In the genomic region with DNA sequence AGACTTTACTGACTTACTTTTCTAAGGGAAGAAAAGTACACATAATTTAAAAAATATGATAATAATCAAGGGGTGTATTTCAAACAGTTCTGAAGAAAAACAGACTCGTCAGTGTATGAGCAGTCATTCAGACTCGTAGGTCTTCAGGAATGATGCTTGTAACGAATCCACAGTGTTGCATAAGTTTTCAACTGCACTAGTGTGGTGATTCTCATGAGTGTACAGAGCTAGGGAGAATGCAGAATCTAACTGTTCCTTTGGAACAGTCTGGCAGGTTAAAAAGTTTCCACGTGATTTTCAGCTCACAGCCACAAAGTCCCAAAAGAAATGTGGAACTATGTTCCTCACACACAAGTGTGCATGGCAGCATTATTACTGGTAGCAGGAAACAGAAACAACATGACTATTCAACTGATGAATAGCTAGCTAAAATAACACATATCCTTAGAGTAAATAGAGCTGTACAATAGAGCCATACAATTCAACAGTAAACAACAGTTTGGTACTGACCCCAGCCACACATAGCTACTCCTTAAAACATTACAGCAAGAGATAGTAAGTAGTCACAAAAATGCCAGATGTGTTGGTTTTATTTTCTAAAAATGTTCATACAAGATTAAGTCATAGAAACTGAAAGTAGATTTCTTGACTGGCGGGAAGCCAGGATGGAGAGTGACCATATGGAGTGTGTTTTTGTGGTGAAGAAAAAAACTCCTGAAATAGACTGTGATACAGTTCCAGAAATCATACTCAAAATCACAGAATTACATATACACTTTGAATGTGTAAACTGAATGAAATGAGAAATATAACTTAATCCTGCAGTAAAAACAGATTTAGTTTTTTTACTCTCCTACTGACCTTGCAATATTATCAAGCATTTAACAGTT, we compare ENCODE assay signal across 10 mouse cellular contexts.
DNase-seq lines count a peak whose midpoint lies in the region; ATAC-seq and TF ChIP-seq lines count a peak whose summit lies in the region.
"Had no signal": no experiment of that assay in that cellular context is flagged by ENCODE, and none has a peak within 500 bp of the region (broad histone marks: within the 10 kb centered on the region; RNA-seq: fewer than 3 reads in every experiment).

No protein-coding gene starts in this region.

- no peaks in the 10 kb centered on the region for H3K36me3 ChIP-seq in forebrain, embryonic 14.5 days (ENCODE audit: control insufficient read depth, insufficient read depth, low read length)
- H3K36me3 ChIP-seq in forebrain, embryonic 10.5 days (replicated peaks), result no peaks in the 10 kb centered on the region
- no peaks in the 10 kb centered on the region for H3K36me3 ChIP-seq in stomach, embryonic 14.5 days (ENCODE audit: control insufficient read depth, insufficient read depth, low read length)
- no peaks in the 10 kb centered on the region for H3K36me3 ChIP-seq in stomach, postnatal 0 days (ENCODE audit: control insufficient read depth, insufficient read depth, low read length)

- H3K4me1 ChIP-seq in forebrain, embryonic 14.5 days (ENCODE audit: control insufficient read depth, insufficient read depth, low read length), result no peaks in the 10 kb centered on the region
- no peaks in the 10 kb centered on the region for H3K4me1 ChIP-seq in forebrain, embryonic 10.5 days
- no peaks in the 10 kb centered on the region for H3K4me1 ChIP-seq in stomach, embryonic 14.5 days (ENCODE audit: control insufficient read depth, insufficient read depth, low read length)
- no peaks in the 10 kb centered on the region for H3K4me1 ChIP-seq in stomach, postnatal 0 days (replicated peaks; ENCODE audit: control insufficient read depth, insufficient read depth)

- no peak overlapping the region for H3K4me3 ChIP-seq in forebrain, embryonic 14.5 days (ENCODE audit: low read depth, low read length)
- no peak overlapping the region for H3K4me3 ChIP-seq in forebrain, embryonic 10.5 days
- no peak overlapping the region for H3K4me3 ChIP-seq in stomach, embryonic 14.5 days (ENCODE audit: low read depth, low read length)
- H3K4me3 ChIP-seq in stomach, postnatal 0 days (ENCODE audit: low read depth, low read length), result no peak overlapping the region

- no peaks in the 10 kb centered on the region for H3K27me3 ChIP-seq in forebrain, embryonic 14.5 days (replicated peaks; ENCODE audit: control insufficient read depth, insufficient read depth, low read length)
- H3K27me3 ChIP-seq in forebrain, embryonic 10.5 days (ENCODE audit: poor library complexity, severe bottlenecking), result no peaks in the 10 kb centered on the region
- H3K27me3 ChIP-seq in stomach, embryonic 14.5 days (ENCODE audit: control insufficient read depth, insufficient read depth, low read length), result no peaks in the 10 kb centered on the region
- H3K27me3 ChIP-seq in stomach, postnatal 0 days (ENCODE audit: control insufficient read depth, insufficient read depth, low read length), result no peaks in the 10 kb centered on the region
- H3K27me3 ChIP-seq: CH12.LX had no signal

- TF ChIP-seq CTCF in stomach, postnatal 0 days (IDR thresholded peaks at IDR 0.05; ENCODE audit: low read depth), result no peak

- H3K4me2 ChIP-seq in forebrain, embryonic 14.5 days (ENCODE audit: low read length), result no peak overlapping the region
- H3K4me2 ChIP-seq in stomach, embryonic 14.5 days (replicated peaks; ENCODE audit: low read depth, low read length), result no peak overlapping the region
- no peak overlapping the region for H3K4me2 ChIP-seq in stomach, postnatal 0 days (replicated peaks; ENCODE audit: low read depth)

- WGBS in forebrain, embryonic 14.5 days, result 77% methylated on average over 5 of the region's 5 CpGs
- WGBS in forebrain, embryonic 10.5 days, result 87% methylated on average over 5 of the region's 5 CpGs
- WGBS in stomach, embryonic 14.5 days, result 71% methylated on average over 5 of the region's 5 CpGs
- 63% methylated on average over 5 of the region's 5 CpGs for WGBS in stomach, postnatal 0 days

- no peak overlapping the region for H3K27ac ChIP-seq in forebrain, embryonic 14.5 days (ENCODE audit: low read depth, low read length)
- no peak overlapping the region for H3K27ac ChIP-seq in forebrain, embryonic 10.5 days
- H3K27ac ChIP-seq in stomach, embryonic 14.5 days (ENCODE audit: low read length), result peak overlapping the region; percentile 10; the same call in 1 of the 2 replicates
- H3K27ac ChIP-seq in stomach, postnatal 0 days (replicated peaks), result no peak overlapping the region

- ATAC-seq in forebrain, embryonic 14.5 days, result 0 out of 2 replicates have a peak, but pooled peaks have one; percentile 54
- ATAC-seq in stomach, embryonic 14.5 days (ENCODE audit: insufficient number of reproducible peaks, insufficient read depth, low FRiP score, low read depth), result no peak
- no peak for ATAC-seq in stomach, postnatal 0 days (ENCODE audit: low FRiP score, low TSS enrichment)
- no peak for ATAC-seq in erythroblast, adult 5-6 weeks (replicated peaks; ENCODE audit: low FRiP score, poor library complexity, severe bottlenecking)

- peak; percentile 60 for DNase-seq in forebrain, embryonic 14.5 days (ENCODE audit: low spot score)
- DNase-seq in forebrain, embryonic 10.5 days (ENCODE audit: extremely low spot score, low spot score), result no peak
- DNase-seq in stomach, postnatal 0 days (ENCODE audit: low spot score), result no peak
- peak; percentile 4 to 11 for DNase-seq in layer of hippocampus, postnatal 36 days
- peak; percentile 75 for DNase-seq in telencephalon, adult 2 months (ENCODE audit: low read depth, low spot score)
- no peak for DNase-seq in spleen, postnatal 4 days (ENCODE audit: low spot score in 2 of 2)
- DNase-seq: kidney, adult 8-10 months had no signal

- no peak for TF ChIP-seq EP300 in stomach, postnatal 0 days (optimal IDR thresholded peaks at IDR 0.05)

- no peaks in the 10 kb centered on the region for H3K9me3 ChIP-seq in forebrain, embryonic 14.5 days (replicated peaks; ENCODE audit: control insufficient read depth, low read length)
- H3K9me3 ChIP-seq in forebrain, embryonic 10.5 days, result no peaks in the 10 kb centered on the region
- H3K9me3 ChIP-seq in stomach, embryonic 14.5 days (ENCODE audit: control insufficient read depth, low read depth, low read length), result no peaks in the 10 kb centered on the region
- H3K9me3 ChIP-seq in stomach, postnatal 0 days (ENCODE audit: control insufficient read depth, low read length), result no peaks in the 10 kb centered on the region

- no peak overlapping the region for H3K9ac ChIP-seq in forebrain, embryonic 14.5 days (ENCODE audit: low read length)
- no peak overlapping the region for H3K9ac ChIP-seq in stomach, embryonic 14.5 days (replicated peaks; ENCODE audit: low read depth, low read length)
- no peak overlapping the region for H3K9ac ChIP-seq in stomach, postnatal 0 days (ENCODE audit: low read length)

Comparison
In these comparisons a context has a peak if more than half of its experiments do, and no peak if none do; other contexts are left out.
1. DNase-seq: peak in forebrain, embryonic 14.5 days (single experiment), layer of hippocampus, postnatal 36 days (2 of 2) and telencephalon, adult 2 months (single experiment); none in forebrain, embryonic 10.5 days (single experiment), stomach, postnatal 0 days (single experiment) and spleen, postnatal 4 days (0 of 2).